Mouse (Mus musculus): Measurements from ENCODE around the gene Slc22a26. TPM values are rescaled to one million over a fixed set of nuclear protein-coding genes. Genes with fewer than 3 reads are reported as not detected.

Gene Slc22a26
- not detected for total RNA-seq (2023)

DNA sequence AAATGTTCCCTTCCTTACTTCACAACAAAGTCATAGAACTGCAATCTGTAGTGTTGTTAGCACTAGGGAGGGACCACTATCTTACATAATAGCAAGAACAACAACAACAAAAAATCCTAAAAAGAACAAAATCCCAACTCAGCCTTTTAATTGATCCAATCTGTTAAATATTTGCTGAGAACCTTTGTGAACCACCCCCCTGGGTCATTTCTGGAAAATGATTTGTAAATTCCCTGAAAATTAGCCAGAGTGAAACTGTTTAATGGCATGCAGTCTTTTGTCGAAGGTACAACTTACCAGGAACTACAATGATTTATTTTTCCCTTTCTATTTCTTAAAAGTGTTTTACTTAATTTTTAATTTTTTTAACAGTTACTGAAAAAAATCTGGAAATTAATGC lies at the start of gene Slc22a26:
Gene Slc22a26 (minus strand): TSS at position 97 of the 400 bp plus-strand sequence.

Other genes starting within 250 kb of the Slc22a26 start
- gene Pla2g16, start 245.2 kb downstream of the Slc22a26 start, total RNA-seq (2023), result 1 to 10 TPM; 4.9 to 7.1 TPM
- gene Lgals12, start 195.5 kb downstream of the Slc22a26 start, total RNA-seq (2023), result not detected
- gene Hrasls5, start 190.1 kb downstream of the Slc22a26 start, total RNA-seq (2023), result not detected
- not detected for gene Slc22a19, start 91.4 kb downstream of the Slc22a26 start, total RNA-seq (2023)
- gene Slc22a27, start 163.4 kb upstream of the Slc22a26 start, total RNA-seq (2023), result not detected

All from neutrophil, adult 83 days (primary cell).